Mouse (Mus musculus): ENCODE measurements around the gene Lss.

- TF ChIP-seq CTCF (IDR thresholded peaks at IDR 0.05; ENCODE audit: low read depth, low read length), result no peak
- TF ChIP-seq GATA1 (IDR thresholded peaks at IDR 0.05; ENCODE audit: borderline replicate concordance, low read length), result no peak
- no peak for TF ChIP-seq GATA2 (IDR thresholded peaks at IDR 0.05; ENCODE audit: borderline replicate concordance, low read depth, low read length)
These were observed 16.8 kb downstream of the Lss start for GRCm38 (mm10) chr10:76548218-76548617.

All from G1E (cell line).